Mouse (Mus musculus): ENCODE results near the gene Nus1.
A peak's percentile ranks its signal among the peaks of the same experiment; 100 is the strongest.

Nus1 gene

GRCm38 (mm10) chr10:52417299-52417997, at the start of gene Nus1:
TSS of gene Nus1 (plus strand) at chr10:52417547.
- peak; percentile 95 for DNase-seq (ENCODE audit: low spot score)

DNA sequence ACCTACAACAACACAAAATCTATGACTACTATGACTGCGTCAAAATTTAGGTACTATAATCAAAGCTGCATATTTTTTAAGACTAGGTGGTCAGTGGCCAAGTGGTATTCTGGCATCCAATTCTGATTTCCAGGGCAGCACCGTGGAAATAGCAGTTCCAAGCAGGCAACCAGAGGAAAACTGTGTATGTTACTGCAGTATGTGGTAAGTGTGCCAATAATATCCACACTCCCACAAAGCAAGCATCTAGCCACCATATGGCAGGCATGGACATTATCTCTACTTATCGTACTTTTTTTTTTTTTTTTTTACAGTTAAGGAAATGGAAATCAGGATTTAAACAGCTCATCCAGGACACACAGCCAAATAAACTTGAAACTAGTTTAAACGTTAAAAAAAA, 49.0 kb upstream of the Nus1 start:
- no peak for DNase-seq (ENCODE audit: low spot score)

- no peak for DNase-seq (ENCODE audit: low spot score)
These were observed 43.5 kb upstream of the Nus1 start for GRCm38 (mm10) chr10:52373834-52374233.

DNA sequence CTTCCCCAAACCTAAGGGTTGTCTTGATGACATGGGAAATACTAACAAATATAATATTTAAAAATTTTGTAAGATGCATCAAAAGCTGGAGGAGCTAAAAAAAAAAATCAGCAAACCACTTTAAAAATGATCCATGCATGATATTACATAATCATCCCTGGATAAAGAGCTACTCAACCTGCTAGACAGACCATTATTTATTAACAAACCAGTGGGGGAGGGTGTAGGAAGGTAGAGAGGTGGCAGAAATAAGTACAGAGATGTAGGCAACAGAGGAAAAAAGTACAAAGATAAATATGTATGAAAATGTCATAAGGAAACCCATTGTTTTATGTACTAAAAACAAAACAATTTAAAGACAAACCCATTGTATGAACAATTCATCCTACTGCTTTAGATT, 42.7 kb upstream of the Nus1 start:
- DNase-seq (ENCODE audit: low spot score): no peak

DNA sequence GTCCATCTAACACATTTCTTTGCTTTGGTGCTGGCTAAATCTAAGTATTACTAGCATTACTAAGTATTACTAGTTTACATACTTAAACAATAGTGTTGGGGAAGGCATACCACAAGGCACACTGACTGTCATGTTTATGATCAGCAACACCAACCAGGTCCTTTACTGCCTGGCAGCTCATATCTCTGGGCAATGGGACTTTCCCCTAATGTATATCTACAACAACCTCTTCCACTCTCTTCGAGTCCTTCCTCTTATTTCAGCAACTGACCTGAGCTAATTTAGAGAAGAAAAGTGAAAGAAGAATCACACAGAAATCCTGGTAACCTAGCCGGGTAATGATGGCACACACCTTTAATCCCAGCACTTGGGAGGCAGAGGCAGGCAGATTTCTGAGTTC, 40.9 kb upstream of the Nus1 start:
- DNase-seq (ENCODE audit: low spot score): no peak

DNA sequence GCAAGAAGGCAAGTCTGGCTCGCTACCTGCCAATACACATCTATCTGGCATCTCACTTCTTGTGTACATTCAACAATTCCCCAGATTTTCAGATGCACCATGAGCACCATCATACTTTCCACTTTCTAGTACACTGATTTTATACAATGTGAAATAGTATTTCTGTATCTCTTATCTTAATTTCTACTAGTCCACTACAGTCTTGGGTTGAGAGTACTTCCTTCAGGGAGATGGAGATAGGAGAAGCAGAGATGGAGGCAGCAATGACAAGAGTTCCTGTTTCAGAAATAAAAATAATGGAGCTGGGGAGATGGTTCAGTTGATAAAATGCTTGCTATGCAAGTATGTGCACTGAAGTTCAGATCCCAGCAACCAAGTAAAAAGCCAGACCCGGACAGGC, 39.5 kb upstream of the Nus1 start:
- no peak for DNase-seq (ENCODE audit: low spot score)

DNA sequence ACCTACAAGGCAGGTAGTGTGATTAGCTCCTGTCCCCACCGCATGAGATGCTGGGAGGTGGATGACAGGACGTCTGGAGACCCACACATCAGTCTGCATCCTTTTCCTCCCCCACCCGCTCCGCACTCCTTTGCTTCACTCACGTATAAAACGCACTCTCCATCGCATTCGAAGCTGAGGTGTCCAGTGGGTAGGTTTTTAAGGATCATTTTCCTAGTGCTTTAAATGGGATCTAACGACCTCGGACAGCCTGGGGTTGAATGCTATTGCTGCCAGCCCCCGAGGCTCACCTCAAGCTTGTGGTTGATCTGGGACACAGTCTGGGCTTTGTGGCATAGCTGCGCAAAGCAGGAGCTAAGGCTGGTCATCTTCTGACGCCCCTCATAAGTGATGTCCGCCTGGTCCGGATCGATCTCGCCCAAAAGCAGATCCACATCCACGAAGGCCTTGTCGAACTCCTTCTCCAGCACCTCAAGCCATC, 36.0 kb upstream of the Nus1 start:
- peak; percentile 8 for DNase-seq (ENCODE audit: low spot score)

- DNase-seq (ENCODE audit: low spot score): peak; percentile 96
These were observed 35.3 kb upstream of the Nus1 start, which contains the start of gene Gopc for GRCm38 (mm10) chr10:52381845-52382591. TSS of gene Gopc (minus strand) at chr10:52382124.

GRCm38 (mm10) chr10:52383022-52383421, 34.3 kb upstream of the Nus1 start:
- no peak for DNase-seq (ENCODE audit: low spot score)

GRCm38 (mm10) chr10:52383522-52383921, 33.8 kb upstream of the Nus1 start:
- no peak for DNase-seq (ENCODE audit: low spot score)

DNA sequence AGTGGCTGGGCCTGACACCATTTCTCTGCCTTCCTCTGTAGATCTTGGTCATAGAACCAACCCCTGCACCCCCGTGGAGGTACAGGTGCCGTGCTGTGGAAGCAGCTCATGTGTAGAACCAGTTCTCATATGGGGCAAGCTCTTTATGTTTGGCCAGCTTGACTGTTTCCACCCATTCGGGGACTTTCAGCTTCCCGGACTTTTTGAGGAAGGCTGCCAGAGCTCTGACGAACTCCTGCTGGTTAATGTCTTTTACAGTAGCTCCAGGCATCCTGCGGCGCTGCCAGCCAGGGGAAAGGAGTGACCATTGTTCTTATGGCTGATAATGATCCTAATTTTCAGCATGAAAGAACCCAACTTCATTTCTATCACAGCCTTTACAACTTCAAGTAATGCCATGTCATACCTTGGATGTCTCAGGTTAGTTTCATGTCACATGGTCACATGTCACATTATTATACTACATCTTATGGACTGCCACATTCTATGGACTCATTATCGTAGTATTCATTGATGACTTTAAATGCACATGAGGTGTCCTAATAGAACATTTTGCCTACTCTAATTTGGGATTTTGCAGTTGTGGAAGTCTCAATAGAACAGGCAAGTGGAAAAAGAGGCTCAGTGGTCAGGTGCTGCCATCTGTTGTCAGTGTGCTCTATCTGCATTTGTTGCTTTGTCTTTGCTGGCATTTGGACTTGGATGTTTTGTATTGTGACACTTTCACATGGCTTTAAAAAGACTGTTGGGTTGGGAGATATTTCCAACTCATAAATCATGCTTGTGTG, 32.3 kb upstream of the Nus1 start:
- DNase-seq (ENCODE audit: low spot score): peak; percentile 22

DNA sequence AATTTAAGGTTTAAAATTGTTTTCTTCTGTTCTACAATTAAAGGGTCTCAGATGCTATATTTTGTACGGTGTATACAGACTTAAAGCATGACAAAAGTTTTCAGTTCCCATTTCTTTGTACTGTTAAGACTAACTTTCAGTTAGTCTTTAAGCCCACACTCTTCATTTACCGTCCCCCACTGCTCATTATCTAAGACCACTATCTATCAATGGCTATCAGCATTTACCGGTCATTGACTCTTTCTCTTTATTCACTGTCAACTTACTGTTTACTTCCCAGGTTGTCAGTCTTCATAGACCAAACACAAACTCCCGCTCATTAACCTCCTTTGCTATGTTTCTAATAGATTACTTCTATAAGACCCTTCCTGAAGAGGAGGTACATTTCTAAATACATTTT, 30.2 kb upstream of the Nus1 start:
- DNase-seq (ENCODE audit: low spot score): no peak

DNA sequence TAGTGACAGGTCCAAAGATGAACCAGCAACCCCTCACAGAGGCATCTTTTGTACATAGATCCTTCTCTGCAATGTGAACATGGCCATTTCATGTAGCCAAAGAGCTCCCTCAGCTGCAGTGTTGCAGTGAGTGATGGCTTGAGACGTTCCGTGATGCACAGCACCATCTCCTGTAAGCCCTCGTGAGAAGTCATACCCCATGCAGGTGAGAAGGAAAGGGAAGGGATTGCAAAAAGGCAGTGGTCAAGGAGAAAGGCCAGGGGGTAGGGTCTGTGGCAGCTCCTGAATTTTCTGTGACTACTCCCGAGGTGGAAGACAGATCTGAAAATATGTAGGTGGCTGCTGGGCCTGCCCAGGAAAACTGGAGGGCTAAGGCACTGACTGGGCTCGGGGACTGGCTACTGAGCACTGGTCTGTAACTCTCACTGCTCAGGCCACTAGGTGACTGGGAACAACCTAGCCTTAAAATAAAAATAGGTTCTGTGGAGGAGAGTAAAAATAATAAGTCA, 28.4 kb upstream of the Nus1 start, which contains the start of gene Nepn:
TSS of gene Nepn (plus strand) at position 51 of the 509 bp plus-strand sequence.
- DNase-seq (ENCODE audit: low spot score): no peak

DNA sequence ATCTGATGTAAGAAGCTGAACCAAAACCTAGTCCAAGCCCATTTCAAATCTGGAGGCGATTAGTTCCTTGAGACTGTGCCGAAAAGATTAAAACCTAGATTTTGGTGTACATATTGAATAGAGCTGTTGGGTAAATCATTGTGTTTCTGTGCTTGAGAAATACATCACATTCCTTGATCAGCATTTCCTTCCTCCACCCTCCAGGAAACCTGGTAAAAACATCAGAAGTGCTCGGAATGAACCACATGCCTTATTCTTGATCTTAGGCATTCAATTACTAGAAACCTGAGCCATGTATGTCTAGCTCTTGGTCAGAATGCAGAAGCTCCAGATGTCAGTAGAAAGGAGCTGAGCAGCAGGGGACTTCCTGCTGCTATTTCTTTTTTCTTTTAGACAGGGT, 27.9 kb upstream of the Nus1 start:
- no peak for DNase-seq (ENCODE audit: low spot score)

GRCm38 (mm10) chr10:52391208-52391607, 26.1 kb upstream of the Nus1 start:
- no peak for DNase-seq (ENCODE audit: low spot score)

GRCm38 (mm10) chr10:52396647-52397046, 20.7 kb upstream of the Nus1 start:
- no peak for DNase-seq (ENCODE audit: low spot score)

DNA sequence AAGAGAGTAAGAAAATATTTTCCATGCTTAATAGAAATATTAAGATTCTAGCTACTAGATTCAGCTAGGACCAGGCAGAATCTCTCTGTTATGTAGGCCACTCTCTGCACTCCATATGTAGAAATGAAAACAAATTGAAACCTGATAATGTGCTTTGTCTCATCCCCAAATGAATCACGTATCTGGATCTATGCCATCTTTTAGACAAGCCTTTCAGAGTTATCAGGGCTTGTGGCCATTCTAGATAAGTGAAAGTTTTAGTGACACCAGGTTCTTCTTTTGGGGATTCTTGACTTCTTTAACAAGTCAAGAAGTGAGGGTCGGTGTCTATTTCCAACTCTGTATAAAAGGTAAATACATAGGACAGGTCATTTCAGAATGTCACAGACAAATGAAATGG, 18.6 kb upstream of the Nus1 start:
- DNase-seq (ENCODE audit: low spot score): no peak

DNA sequence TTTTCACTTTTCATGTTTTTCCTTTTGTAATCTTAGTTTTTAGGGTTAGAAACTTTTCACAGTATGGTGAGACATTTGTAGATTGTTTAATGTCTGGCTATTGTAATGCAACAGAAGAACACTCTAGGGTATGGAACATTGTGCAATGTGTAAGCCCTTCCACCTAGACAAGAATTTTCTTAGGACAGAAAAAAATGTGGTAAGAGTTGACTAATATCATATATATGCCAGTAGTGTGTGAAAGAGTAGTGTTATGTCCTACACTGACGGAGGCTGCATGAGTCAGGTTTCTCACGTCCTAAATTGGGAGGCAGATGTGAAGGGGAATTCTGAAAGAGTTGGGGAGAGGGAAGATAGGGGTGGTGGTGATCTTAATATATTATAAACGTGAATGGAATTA, 17.6 kb upstream of the Nus1 start:
- DNase-seq (ENCODE audit: low spot score): no peak

DNA sequence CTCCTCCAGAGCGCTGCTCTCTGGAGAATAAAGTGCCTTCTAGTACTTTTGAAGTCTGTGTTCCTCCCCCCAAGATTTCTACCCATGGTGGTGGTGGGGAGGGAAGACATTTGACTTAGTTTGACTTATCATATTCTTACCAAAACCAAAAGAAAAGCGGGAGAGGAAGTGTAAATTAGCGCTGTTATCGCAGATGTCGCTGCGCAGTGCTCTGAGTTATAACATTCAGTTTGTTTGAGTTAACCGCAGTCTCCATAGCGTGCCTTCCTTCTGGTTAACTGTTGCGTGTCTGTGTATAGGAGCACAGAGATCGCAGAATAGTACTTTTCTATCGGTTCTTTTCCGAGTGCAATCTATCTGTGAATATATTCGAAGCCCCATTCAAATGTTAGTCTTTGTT, 12.2 kb upstream of the Nus1 start:
- DNase-seq (ENCODE audit: low spot score): no peak

DNA sequence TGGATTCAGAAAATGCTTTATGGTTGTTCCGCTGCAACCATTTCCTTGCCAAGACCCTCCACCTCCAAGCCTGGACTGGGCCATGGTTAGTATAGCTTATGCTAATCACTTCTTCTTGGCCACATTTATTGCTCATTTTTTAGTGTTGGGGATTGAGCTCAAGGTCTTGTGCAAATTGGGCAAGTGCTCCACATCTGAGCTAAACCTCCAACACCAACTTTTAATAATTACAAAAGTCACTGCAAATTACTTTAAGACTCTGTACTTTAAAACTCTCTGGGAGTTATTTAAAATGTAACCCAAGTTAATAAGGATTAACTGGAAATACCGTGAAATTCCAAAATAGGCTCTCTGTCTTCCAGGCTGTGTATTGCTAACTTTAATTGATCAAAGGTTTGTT, 9.8 kb upstream of the Nus1 start:
- no peak for DNase-seq (ENCODE audit: low spot score)

GRCm38 (mm10) chr10:52415020-52415419, 2.3 kb upstream of the Nus1 start:
- DNase-seq (ENCODE audit: low spot score): no peak

- DNase-seq (ENCODE audit: low spot score): no peak
These were observed 889 bp upstream of the Nus1 start for GRCm38 (mm10) chr10:52416458-52416857.
